8 mouse cellular contexts compared by ENCODE assay signal in the genomic region with DNA sequence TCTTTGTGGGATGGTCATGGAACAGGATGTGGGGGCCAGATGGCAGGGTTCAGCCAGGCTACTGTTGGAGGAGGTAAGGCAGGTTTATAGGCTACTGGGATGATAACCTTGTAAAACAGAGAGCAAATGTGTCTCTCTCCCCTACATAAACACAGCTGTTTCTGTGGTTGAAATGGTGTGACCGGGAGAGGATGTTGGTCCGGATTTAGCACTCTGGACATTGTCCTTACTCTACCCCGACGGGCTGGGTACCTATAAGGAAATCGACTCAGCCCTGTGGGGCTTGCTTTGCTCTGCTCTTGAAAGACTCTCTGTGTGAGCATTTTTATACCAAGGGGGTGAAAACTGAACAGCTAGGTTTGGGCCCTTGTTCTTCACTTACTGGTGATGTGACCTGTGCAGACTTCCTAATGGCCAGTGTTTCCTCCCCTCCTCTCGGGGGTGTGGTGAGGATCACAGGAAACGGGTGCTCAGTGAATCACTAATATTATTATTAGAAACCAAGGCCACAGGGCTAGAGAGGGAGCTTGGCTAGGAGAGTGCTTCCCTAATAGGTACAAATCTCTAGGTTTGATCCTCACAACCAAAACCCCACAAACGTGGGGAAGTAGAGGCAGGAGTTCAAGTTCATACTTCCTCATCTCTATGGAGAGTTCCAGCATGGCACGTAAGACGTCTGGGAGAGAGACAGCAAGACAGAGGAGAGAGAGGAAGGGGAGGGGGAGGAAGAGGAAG. TPM values are rescaled to one million over a fixed set of nuclear protein-coding genes. Genes with fewer than 3 reads are reported as not detected.
DNase-seq lines count a peak whose midpoint lies in the region; ATAC-seq and TF ChIP-seq lines count a peak whose summit lies in the region.

No protein-coding gene starts in this region.

- H3K4me3 ChIP-seq in forebrain, embryonic 16.5 days (replicated peaks; ENCODE audit: low read length): no peak overlapping the region
- H3K4me3 ChIP-seq in hindbrain, postnatal 0 days (ENCODE audit: low read length): no peak overlapping the region
- no peak overlapping the region for H3K4me3 ChIP-seq in lung, postnatal 0 days (ENCODE audit: low read depth, low read length)

- WGBS in forebrain, embryonic 16.5 days: 60% methylated on average over 10 of the region's 10 CpGs
- WGBS in hindbrain, postnatal 0 days: 61% methylated on average over 10 of the region's 10 CpGs
- WGBS in lung, postnatal 0 days: 36% methylated on average over 10 of the region's 10 CpGs

- no peak for TF ChIP-seq CTCF in hindbrain, postnatal 0 days (IDR thresholded peaks at IDR 0.05; ENCODE audit: low read depth)
- TF ChIP-seq CTCF in lung, postnatal 0 days (IDR thresholded peaks at IDR 0.05): no peak

- peak; percentile 50; the same call in 1 of the 2 replicates for TF ChIP-seq EP300 in lung, postnatal 0 days (IDR thresholded peaks at IDR 0.05)

- no peak overlapping the region for H3K9ac ChIP-seq in forebrain, embryonic 16.5 days (replicated peaks; ENCODE audit: low read depth, low read length)
- 0 out of 2 replicates have a peak overlapping the region, but pooled peaks have one; percentile 30 for H3K9ac ChIP-seq in hindbrain, postnatal 0 days (replicated peaks; ENCODE audit: low read length)
- no peak overlapping the region for H3K9ac ChIP-seq in lung, postnatal 0 days (replicated peaks; ENCODE audit: low read depth)

- H3K9me3 ChIP-seq in forebrain, embryonic 16.5 days (ENCODE audit: control insufficient read depth, low read length): no peaks in the 10 kb centered on the region
- no peaks in the 10 kb centered on the region for H3K9me3 ChIP-seq in hindbrain, postnatal 0 days (ENCODE audit: low read length)
- no peaks in the 10 kb centered on the region for H3K9me3 ChIP-seq in lung, postnatal 0 days (ENCODE audit: low read length)

- H3K4me2 ChIP-seq in forebrain, embryonic 16.5 days (ENCODE audit: low read length): no peak overlapping the region
- no peak overlapping the region for H3K4me2 ChIP-seq in hindbrain, postnatal 0 days (ENCODE audit: low read depth, low read length)
- no peak overlapping the region for H3K4me2 ChIP-seq in lung, postnatal 0 days (replicated peaks; ENCODE audit: low read depth, low read length)

- intact Hi-C loops in left cerebral cortex, postnatal 10 days (cut with DNase I): no loop called here

- H3K36me3 ChIP-seq in forebrain, embryonic 16.5 days (ENCODE audit: control insufficient read depth, insufficient read depth): no peaks in the 10 kb centered on the region
- no peaks in the 10 kb centered on the region for H3K36me3 ChIP-seq in hindbrain, postnatal 0 days (ENCODE audit: insufficient read depth, low read length)
- no peaks in the 10 kb centered on the region for H3K36me3 ChIP-seq in lung, postnatal 0 days (ENCODE audit: insufficient read depth, low read length)

- no peak for ATAC-seq in forebrain, embryonic 16.5 days
- ATAC-seq in hindbrain, postnatal 0 days: no peak
- 0 out of 2 replicates have a peak, but pooled peaks have one; percentile 4 for ATAC-seq in lung, postnatal 0 days

- peak; percentile 80 to 89 for DNase-seq in adrenal gland, adult (ENCODE audit: inconsistent age in 2 of 2, low spot score in 1 of 2)
- no peak for DNase-seq in adrenal gland, postnatal 4 days (ENCODE audit: low spot score in 2 of 2)
- no peak for DNase-seq in hindbrain, postnatal 0 days (ENCODE audit: low spot score)
- DNase-seq in lung, postnatal 0 days (ENCODE audit: low spot score): peak; percentile 50
- no peak for DNase-seq in left cerebral cortex, postnatal 10 days (ENCODE audit: extremely low spot score in 1 of 2, low spot score in 2 of 2)
- no peak for DNase-seq in embryo, embryonic 10.5 days (ENCODE audit: low spot score)
- DNase-seq in thymus, postnatal 14 days: no peak

- peak overlapping the region; percentile 91; the same call in 1 of the 2 replicates for H3K27ac ChIP-seq in forebrain, embryonic 16.5 days (ENCODE audit: low read length)
- peak overlapping the region; percentile 89 for H3K27ac ChIP-seq in hindbrain, postnatal 0 days
- H3K27ac ChIP-seq in lung, postnatal 0 days (ENCODE audit: low read length): peak overlapping the region; percentile 65

- peaks cover 43% of the 10 kb centered on the region for H3K4me1 ChIP-seq in forebrain, embryonic 16.5 days (replicated peaks; ENCODE audit: control insufficient read depth, insufficient read depth, low read length)
- peaks cover 41% of the 10 kb centered on the region for H3K4me1 ChIP-seq in hindbrain, postnatal 0 days (ENCODE audit: insufficient read depth, low read length)
- peaks cover 39% of the 10 kb centered on the region for H3K4me1 ChIP-seq in lung, postnatal 0 days (ENCODE audit: insufficient read depth, low read depth, low read length)

- H3K27me3 ChIP-seq in forebrain, embryonic 16.5 days (replicated peaks; ENCODE audit: control insufficient read depth, insufficient read depth, low read length): no peaks in the 10 kb centered on the region
- H3K27me3 ChIP-seq in hindbrain, postnatal 0 days (ENCODE audit: insufficient read depth, low read length): no peaks in the 10 kb centered on the region
- H3K27me3 ChIP-seq in lung, postnatal 0 days (replicated peaks; ENCODE audit: insufficient read depth, low read length): no peaks in the 10 kb centered on the region

RNA-seq across cellular contexts. Expression of a gene that starts 19.7 kb away (rescaled TPM):
- 10 to 100 TPM; 59.3 to 65.2 TPM for total RNA-seq in adrenal gland, postnatal 4 days (2021)
- 36.0 and 40.3 TPM in 2 replicates for polyA plus RNA-seq in forebrain, embryonic 16.5 days (2015; fragmentation: Nextera tagmentation; extraction: Ambion mirVana)
- 33.6 and 44.6 TPM in 2 replicates for total RNA-seq in hindbrain, postnatal 0 days (2014; rRNA removed)
- 35.8 and 40.9 TPM in 2 replicates for polyA plus RNA-seq in hindbrain, postnatal 0 days (2015; fragmentation: Nextera tagmentation; extraction: Ambion mirVana)
- 14.6 TPM in 2 replicates for polyA plus RNA-seq in lung, postnatal 0 days (2015; fragmentation: Nextera tagmentation; extraction: Ambion mirVana)
- 10 to 100 TPM; 37.1 to 43.6 TPM for total RNA-seq in left cerebral cortex, postnatal 10 days (2021)

RNA-seq across cellular contexts. Expression of a gene that starts 49.4 kb away (rescaled TPM):
- 10 to 100 TPM; 56.6 to 56.9 TPM for total RNA-seq in adrenal gland, postnatal 4 days (2021)
- 59.7 and 68.1 TPM in 2 replicates for polyA plus RNA-seq in forebrain, embryonic 16.5 days (2015; fragmentation: Nextera tagmentation; extraction: Ambion mirVana)
- total RNA-seq in hindbrain, postnatal 0 days (2014; rRNA removed): 32.7 and 33.5 TPM in 2 replicates
- polyA plus RNA-seq in hindbrain, postnatal 0 days (2015; fragmentation: Nextera tagmentation; extraction: Ambion mirVana): 29.2 and 31.9 TPM in 2 replicates
- 26.8 TPM in 2 replicates for polyA plus RNA-seq in lung, postnatal 0 days (2015; fragmentation: Nextera tagmentation; extraction: Ambion mirVana)
- total RNA-seq in left cerebral cortex, postnatal 10 days (2021): 10 to 100 TPM; 23.6 to 25.5 TPM

Comparison
In these comparisons a context has a peak if more than half of its experiments do, and no peak if none do; other contexts are left out.
1. DNase-seq: peak in adrenal gland, adult (2 of 2) and lung, postnatal 0 days (single experiment); none in adrenal gland, postnatal 4 days (0 of 2), hindbrain, postnatal 0 days (single experiment), left cerebral cortex, postnatal 10 days (0 of 2), embryo, embryonic 10.5 days (single experiment) and thymus, postnatal 14 days (single experiment).
2. Peak in every context shown above with its lines, with median percentiles within 50 percentile points of each other: H3K27ac ChIP-seq.